Mouse (Mus musculus) adrenal gland, adult 18-20 months (tissue): ENCODE results near the gene Sry. TPM values are rescaled to one million over a fixed set of nuclear protein-coding genes. Genes with fewer than 3 reads are reported as not detected.

ENCODE experiments used
- DNase-seq, 2 experiments: peaks; one replicate each; pipeline ENCODE4 v3.0.0; 2021 to 2022; ENCODE audit warnings: low spot score in 2 of 2
- long read RNA-seq, 2 experiments: library from polyadenylated mRNA; stranded (forward); transcript quantifications; one replicate each; pipeline ENCODE4 v2.0.0; 2021
- total RNA-seq, 2 experiments: library from RNA; stranded (reverse); gene quantifications; 1 replicate in 1 of 2; 2 replicates in 1 of 2; pipeline ENCODE4 v1.2.3; 2021

Gene Sry
- total RNA-seq = not detected
- long read RNA-seq, experiment 1 = 0 reads
- long read RNA-seq, experiment 2 = 0 reads

GRCm38 (mm10) chrY:2663558-2663957, at the start of gene Sry:
Gene Sry (minus strand): TSS chrY:2663658.
- DNase-seq = no peak

Other genes starting within 250 kb of the Sry start
- gene H2al2c, start 64.6 kb downstream of the Sry start, total RNA-seq = not detected
- gene H2al2b, start 57.0 kb upstream of the Sry start, total RNA-seq = not detected
- gene Gm4064, start 132.5 kb upstream of the Sry start, total RNA-seq = not detected
- gene Rbmy, start 167.0 kb upstream of the Sry start, total RNA-seq = not detected
- gene Gm10256, start 167.0 kb upstream of the Sry start, total RNA-seq = not detected
- not detected for gene Gm10352, start 237.3 kb upstream of the Sry start, total RNA-seq